In genomic region chr16:95093753-95094152, GRCm38 (mm10) we compare ENCODE assay signal across 8 mouse cellular contexts.
A peak's percentile ranks its signal among the peaks of the same experiment; 100 is the strongest.
DNase-seq lines count a peak whose midpoint lies in the region; ATAC-seq lines count a peak whose summit lies in the region.

No protein-coding gene starts in this region.

- H3K36me3 ChIP-seq in embryonic facial prominence, embryonic 14.5 days (ENCODE audit: control insufficient read depth, insufficient read depth, low read length) = no peaks in the 10 kb centered on the region

- no peaks in the 10 kb centered on the region for H3K27me3 ChIP-seq in embryonic facial prominence, embryonic 14.5 days (replicated peaks; ENCODE audit: control insufficient read depth, insufficient read depth, low read length)

- intact Hi-C loops in gastrocnemius, postnatal 36 days (cut with DNase I) = no loop called here

- H3K9ac ChIP-seq in embryonic facial prominence, embryonic 14.5 days (ENCODE audit: low read depth, low read length) = no peak overlapping the region

- no peak overlapping the region for H3K4me2 ChIP-seq in embryonic facial prominence, embryonic 14.5 days (ENCODE audit: low read depth, low read length)

- no peak overlapping the region for H3K4me3 ChIP-seq in embryonic facial prominence, embryonic 14.5 days (ENCODE audit: low read depth, low read length)

- H3K9me3 ChIP-seq in embryonic facial prominence, embryonic 14.5 days (ENCODE audit: control insufficient read depth, low read length) = no peaks in the 10 kb centered on the region

- H3K27ac ChIP-seq in embryonic facial prominence, embryonic 14.5 days (replicated peaks; ENCODE audit: low read depth, low read length) = no peak overlapping the region

- peak; percentile 35 to 38 for DNase-seq in layer of hippocampus, postnatal 10 days (ENCODE audit: low spot score in 2 of 2)
- DNase-seq in layer of hippocampus, adult 11-12 months (ENCODE audit: low spot score) = no peak
- DNase-seq in NIH3T3 (ENCODE audit: low read depth) = peak; percentile 84
- DNase-seq in embryonic facial prominence, embryonic 14.5 days (ENCODE audit: low spot score) = peak; percentile 89
- peak; percentile 58 for DNase-seq in kidney, postnatal 14 days
- DNase-seq in retina, postnatal 1 day = peak; percentile 76
- DNase-seq in layer of hippocampus, postnatal 14 days (ENCODE audit: low spot score in 2 of 2) = no peak
- no peak for DNase-seq in gastrocnemius, postnatal 36 days

- WGBS in embryonic facial prominence, embryonic 14.5 days = 24% methylated on average over 10 of the region's 10 CpGs

- H3K4me1 ChIP-seq in embryonic facial prominence, embryonic 14.5 days (ENCODE audit: control insufficient read depth, insufficient read depth, low read length) = no peaks in the 10 kb centered on the region

- peak; percentile 72; the same call in 1 of the 2 replicates for ATAC-seq in embryonic facial prominence, embryonic 14.5 days (ENCODE audit: low read depth)

Comparison
In these comparisons a context has a peak if more than half of its experiments do, and no peak if none do; other contexts are left out.
1. DNase-seq: peak in layer of hippocampus, postnatal 10 days (2 of 2), NIH3T3 (single experiment), embryonic facial prominence, embryonic 14.5 days (single experiment), kidney, postnatal 14 days (single experiment) and retina, postnatal 1 day (single experiment); none in layer of hippocampus, adult 11-12 months (single experiment), layer of hippocampus, postnatal 14 days (0 of 2) and gastrocnemius, postnatal 36 days (0 of 2).